Mouse (Mus musculus) cerebellum, postnatal 4 days (tissue): ENCODE measurements around the gene D8Ertd738e.

Source experiments
- DNase-seq, 2 experiments: peaks; one replicate each; pipeline ENCODE4 v3.0.0; 2022; ENCODE audit warnings: low spot score in 2 of 2, mixed read lengths in 1 of 2

D8Ertd738e gene

DNA sequence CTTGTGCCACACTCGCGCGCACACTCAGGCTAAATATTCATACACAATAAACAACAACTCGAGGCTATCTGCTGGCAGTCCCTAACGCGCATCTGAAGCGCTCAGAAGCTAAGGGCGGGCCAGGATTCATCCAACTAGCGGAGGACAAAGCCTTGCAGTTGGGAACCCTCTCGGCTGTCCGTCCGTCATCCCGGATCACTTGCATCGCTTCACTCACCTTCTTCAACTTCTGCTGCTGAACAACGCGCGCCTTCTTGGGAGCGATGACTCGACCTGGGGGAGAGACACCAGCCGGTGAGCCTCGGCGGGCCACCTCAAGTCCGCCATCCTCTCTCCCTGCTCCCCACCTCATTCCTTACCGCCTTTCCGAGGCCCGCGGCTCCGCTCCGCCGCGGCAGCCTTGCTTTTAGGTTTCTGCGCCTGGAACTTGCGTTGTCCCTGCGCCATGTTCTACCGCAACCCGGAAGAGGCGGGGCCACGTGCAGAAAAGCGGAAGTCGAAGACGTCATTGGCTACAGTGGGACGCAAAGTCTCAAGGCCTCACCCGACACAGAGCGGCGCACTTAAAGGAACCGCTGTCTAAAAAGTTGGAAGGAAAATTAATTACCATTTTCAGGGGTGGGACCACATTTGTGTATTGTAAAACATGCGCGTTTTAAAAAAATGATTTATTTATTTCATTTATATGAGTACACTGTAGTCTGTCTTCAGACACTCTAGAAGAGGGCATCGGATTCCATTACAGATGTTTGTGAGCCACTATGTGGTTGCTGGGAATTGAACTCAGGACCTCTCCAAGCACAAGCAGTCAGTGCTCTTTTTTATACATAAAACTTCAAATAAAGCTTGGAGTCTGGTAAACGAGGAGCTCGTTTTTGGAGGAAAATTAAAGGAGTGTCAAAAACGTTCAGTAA, at the start of gene D8Ertd738e:
D8Ertd738e (minus strand) TSS at position 463 of the 914 bp plus-strand sequence.
- peak; percentile 49 to 76 for DNase-seq

- DNase-seq, result no peak
Measured at GRCm38 (mm10) chr8:84297029-84297785, 47.7 kb upstream of the D8Ertd738e start.

GRCm38 (mm10) chr8:84291688-84292087, 42.2 kb upstream of the D8Ertd738e start:
- peak; percentile 56 to 58 for DNase-seq

DNA sequence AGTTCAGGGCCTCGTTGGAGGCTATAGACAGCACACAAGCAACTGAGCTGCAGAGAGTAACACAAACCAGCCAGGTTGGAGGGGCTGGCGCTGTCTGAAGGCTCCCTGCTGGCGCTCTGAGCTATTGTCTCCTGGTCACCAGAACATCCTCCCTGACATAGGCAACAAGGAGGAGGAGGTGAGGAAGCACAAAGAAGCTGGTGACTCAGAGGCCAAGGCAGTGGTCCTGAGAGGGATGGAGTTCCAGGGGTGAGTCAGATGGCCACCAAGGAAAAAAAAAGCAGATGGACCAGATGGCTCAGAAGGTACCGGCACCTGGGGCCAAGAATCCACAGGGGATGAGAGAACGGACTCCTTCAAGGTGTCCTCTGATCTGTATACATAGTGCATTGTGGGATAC, 41.6 kb upstream of the D8Ertd738e start:
- DNase-seq, result no peak

DNA sequence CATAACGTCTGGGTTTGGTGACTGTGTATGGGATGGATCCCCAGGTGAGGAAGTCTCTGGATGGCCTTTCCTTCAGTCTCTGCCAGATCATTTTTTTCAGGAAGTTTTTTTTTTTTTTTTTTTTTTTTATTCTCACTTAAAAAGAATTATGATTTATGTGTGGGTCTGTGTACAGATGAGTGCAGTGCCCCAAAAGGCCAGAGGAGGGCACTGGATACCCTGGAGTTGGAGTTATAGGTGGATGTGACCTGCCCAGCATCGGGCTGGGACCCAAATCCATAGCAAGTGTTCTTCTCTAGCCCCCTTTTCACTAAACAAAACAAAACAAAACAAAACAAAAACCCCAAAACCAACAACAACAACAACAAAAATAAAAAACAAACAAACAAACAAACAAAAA, 39.4 kb upstream of the D8Ertd738e start:
- peak in 1 of 2 experiments; percentile 35 for DNase-seq

DNA sequence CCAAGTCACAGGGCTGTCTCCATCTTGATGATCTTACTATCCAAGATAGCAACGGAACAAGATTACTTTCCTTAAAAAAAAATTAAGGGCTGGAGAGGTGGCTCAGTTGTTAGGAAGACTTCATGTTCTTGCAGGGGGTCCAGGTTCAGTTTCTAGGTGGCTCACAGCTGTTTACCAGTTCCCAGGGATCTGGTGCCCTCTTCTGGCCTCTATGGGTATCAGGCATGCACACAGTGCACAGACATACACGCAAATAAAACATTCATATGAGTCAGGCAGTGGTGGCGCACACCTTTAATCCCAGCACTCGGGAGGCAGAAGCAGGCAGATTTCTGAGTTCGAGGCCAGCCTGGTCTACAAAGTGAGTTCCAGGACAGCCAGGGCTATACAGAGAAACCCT, 36.1 kb upstream of the D8Ertd738e start:
- peak in 1 of 2 experiments; percentile 43 for DNase-seq

- DNase-seq, result no peak
Measured at GRCm38 (mm10) chr8:84284608-84285063, 35.1 kb upstream of the D8Ertd738e start.

DNA sequence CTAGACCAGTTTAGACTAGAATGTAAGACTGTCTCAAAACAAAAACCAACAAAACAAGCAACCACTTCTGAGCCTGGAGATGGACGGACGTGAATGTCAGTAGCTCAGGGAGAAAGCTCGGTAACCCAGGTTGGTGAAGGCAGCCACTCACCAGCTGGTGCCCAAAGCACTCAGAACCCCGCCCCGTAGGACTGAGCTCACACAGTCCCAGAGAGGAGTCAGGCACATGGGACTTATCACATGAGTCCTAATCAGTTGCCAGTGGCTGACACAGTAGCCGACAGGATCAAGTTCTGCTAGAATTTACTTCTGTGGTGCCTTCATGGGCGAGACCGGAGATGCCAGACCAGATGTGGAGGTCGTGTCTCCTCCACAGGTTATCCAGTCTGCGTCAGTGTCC, 31.3 kb upstream of the D8Ertd738e start:
- no peak for DNase-seq

DNA sequence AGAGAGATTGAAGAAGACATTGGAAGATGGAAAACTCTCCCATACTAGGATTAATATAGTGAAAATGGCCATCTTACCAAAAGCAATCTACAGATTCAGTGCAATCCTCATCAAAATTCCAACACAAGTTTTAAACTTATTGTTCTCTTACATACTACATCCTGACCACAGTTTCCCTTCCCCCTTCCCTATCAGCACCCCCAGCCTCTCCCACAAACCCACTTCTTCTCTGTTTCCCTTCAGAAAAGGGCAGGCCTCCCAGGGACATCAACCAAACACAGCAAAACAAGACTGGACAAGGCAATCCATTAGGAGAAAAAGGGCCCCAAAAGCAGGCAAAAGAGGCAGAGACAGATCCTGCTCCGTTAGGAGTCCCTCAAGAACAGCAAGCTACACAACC, 26.9 kb upstream of the D8Ertd738e start:
- DNase-seq, result no peak

GRCm38 (mm10) chr8:84273968-84274367, 24.4 kb upstream of the D8Ertd738e start:
- DNase-seq, result no peak

- no peak for DNase-seq
Measured at GRCm38 (mm10) chr8:84272302-84272701, 22.8 kb upstream of the D8Ertd738e start.

DNA sequence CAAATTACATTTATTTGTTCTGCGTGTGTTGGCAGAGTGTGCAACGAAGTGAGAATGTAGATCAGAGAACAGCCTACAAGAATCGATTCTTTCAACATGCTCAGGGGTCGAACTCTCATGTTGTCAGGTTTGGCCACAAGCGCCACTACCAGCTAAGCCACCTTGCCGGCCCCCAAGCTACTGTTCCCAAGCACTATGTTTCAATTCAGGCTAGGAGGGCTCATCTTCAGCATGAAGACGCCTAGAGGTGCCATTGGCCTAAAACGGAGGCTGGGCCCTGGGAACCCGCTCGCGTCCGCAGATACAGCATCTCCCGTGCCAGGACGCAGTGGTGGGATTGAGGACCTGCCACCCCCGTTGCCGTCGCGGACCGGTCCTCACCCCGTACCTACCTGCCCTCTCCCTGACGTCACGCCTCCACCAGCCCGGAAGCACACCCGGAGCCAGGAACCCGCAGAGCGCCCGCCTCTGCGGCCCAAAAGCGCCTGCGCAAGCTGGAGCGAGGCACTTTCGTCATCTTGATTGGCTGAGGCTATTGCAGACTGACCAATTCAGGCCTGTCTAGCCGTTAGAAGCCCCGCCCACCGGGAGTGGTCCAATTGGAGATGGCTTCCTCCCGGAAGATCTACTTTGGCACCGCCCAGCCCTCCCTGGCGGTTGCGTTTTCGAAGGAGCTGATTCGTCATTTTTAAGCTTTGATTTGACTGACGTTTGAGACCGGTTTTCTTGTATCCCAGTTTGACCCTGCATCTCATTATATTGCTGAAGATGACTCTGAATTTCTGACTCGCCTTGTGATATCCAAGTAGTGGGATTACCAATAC, 20.6 kb upstream of the D8Ertd738e start, which contains the start of gene Ccdc130:
Ccdc130 (minus strand) TSS at position 431 of the 824 bp plus-strand sequence.
- DNase-seq, result peak; percentile 98 to 100

GRCm38 (mm10) chr8:84261098-84261497, 11.6 kb upstream of the D8Ertd738e start:
- DNase-seq, result no peak

DNA sequence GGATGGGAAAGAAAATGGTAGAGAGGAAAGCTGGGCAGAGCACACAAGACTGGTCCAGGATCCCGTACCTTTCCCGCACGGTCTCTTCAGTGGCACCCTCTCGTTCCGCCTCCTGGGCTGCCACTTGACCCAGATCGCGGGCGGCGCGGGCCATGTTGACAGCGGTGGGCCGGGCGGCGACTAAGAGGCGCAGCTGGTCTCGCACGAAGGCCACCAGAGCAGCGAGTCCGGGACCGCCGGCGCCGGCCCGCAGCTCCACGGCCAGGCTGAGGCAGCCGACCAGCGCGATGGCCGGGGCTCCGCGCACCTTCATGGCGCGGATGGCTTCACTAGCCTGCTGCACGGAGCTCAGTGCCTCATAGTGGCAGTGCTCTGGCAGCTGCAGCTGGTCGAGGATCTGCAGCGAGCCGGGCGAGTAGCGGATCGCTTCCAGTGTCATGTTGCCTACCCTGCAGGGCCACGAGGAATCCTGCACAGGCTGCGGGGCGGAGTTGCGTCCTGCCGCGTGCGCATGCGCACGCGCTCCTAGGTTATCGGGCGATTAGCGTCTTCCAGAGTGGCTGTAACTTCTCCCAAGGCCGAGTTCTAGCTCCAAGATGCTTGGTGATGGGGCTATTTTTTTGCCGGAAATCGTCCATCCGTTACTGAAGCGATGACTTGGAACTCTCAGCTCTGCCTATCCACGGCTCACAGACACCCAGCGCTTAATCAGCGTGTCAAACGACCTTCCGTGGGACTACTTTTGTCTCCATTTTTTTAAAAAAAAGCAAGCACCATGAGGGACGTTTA, 7.5 kb upstream of the D8Ertd738e start, which contains the start of gene Mri1:
Mri1 (minus strand) TSS at position 505 of the 789 bp plus-strand sequence.
- peak; percentile 67 to 81 for DNase-seq

DNA sequence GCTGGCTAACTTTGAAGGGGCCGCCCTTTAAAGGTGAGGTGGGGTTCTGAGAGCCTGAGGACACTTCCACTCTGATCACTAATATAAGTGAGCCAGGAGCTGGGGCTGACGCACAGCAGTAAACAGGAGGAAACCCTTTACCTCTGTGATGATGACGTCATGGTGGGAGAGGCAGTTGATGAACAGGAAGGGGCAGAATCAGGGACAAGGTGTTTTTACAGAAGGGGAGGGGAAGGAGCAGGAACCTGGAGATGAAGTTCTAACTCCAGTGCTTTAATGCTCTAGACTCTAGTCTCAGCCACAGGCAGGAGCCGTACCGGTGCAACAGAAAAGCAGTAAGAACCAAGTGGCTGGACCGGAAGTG, 6.9 kb upstream of the D8Ertd738e start:
- no peak for DNase-seq

- DNase-seq, result no peak
Measured at GRCm38 (mm10) chr8:84255858-84256257, 6.3 kb upstream of the D8Ertd738e start.

GRCm38 (mm10) chr8:84241821-84242220, 7.7 kb downstream of the D8Ertd738e start:
- peak in 1 of 2 experiments; percentile 49 for DNase-seq

GRCm38 (mm10) chr8:84241167-84241566, 8.4 kb downstream of the D8Ertd738e start:
- DNase-seq, result no peak

- no peak for DNase-seq
Measured at GRCm38 (mm10) chr8:84237542-84238229, 11.8 kb downstream of the D8Ertd738e start.

GRCm38 (mm10) chr8:84236998-84237473, 12.5 kb downstream of the D8Ertd738e start, which contains the start of gene Zswim4:
Gene Zswim4, minus strand, starts transcription at chr8:84237055.
- peak; percentile 97 to 100 for DNase-seq
